Mouse (Mus musculus) intestine, postnatal 0 days (tissue): ENCODE data around the gene Tent5b. TPM values are rescaled to one million over a fixed set of nuclear protein-coding genes. Genes with fewer than 3 reads are reported as not detected.
"Not testable (repeated sequence)": the region's sequence is repeated elsewhere in the genome, so short reads cannot be mapped to it uniquely, and the experiment has no call there.

Source experiments
- ATAC-seq: fragments of 200-750 bp; cut with Nextera tagmentation; 2 replicates; pipeline ENCODE4 v1.8.0; 2017; ENCODE audit warnings: mild to moderate bottlenecking, moderate TSS enrichment, moderate library complexity
- H3K27ac ChIP-seq: fragments of 300-500 bp; sonication (generic); 2 replicates; pipeline ENCODE4 v1.5.1; 2014; ENCODE audit warnings: mild to moderate bottlenecking, low read depth, low read length, moderate library complexity
- H3K27me3 ChIP-seq: fragments of 300-500 bp; sonication (generic); replicated peaks from 2 replicates; pipeline ENCODE4 v1.6.1; 2014; ENCODE audit warnings: low read length, mixed read lengths; ENCODE audit not compliant: control insufficient read depth, insufficient read depth
- H3K36me3 ChIP-seq: fragments of 300-500 bp; sonication (generic); 2 replicates; pipeline ENCODE4 v1.6.1; 2014; ENCODE audit warnings: mild to moderate bottlenecking, moderate library complexity; ENCODE audit not compliant: control insufficient read depth, insufficient read depth
- H3K4me1 ChIP-seq: fragments of 300-500 bp; sonication (generic); replicated peaks from 2 replicates; pipeline ENCODE4 v1.6.1; 2014; ENCODE audit warnings: antibody characterized with exemption, low read length, mixed read lengths; ENCODE audit not compliant: control insufficient read depth, insufficient read depth
- H3K4me2 ChIP-seq: fragments of 300-500 bp; sonication (generic); replicated peaks from 2 replicates; pipeline ENCODE4 v1.6.1; 2014; ENCODE audit warnings: low read depth, mild to moderate bottlenecking, moderate library complexity
- H3K4me3 ChIP-seq: fragments of 300-500 bp; sonication (generic); 2 replicates; pipeline ENCODE4 v1.5.1; 2014; ENCODE audit warnings: low read depth, low read length
- H3K9ac ChIP-seq: fragments of 300-500 bp; sonication (generic); 2 replicates; pipeline ENCODE4 v1.6.1; 2014; ENCODE audit warnings: mild to moderate bottlenecking, low read depth, low read length
- H3K9me3 ChIP-seq: fragments of 300-500 bp; sonication (generic); 2 replicates; pipeline ENCODE4 v1.6.1; 2016; ENCODE audit warnings: mixed run types; ENCODE audit not compliant: control insufficient read depth
- CTCF ChIP-seq: sonication (generic); IDR thresholded peaks from 2 replicates; pipeline ENCODE4 v1.5.1; 2016; ENCODE audit warnings: low read depth, mild to moderate bottlenecking, control low read depth, antibody characterized with exemption, moderate library complexity
- WGBS: fragments of 180-500 bp; shearing (Covaris S2); extraction: QIAGEN DNeasy Blood & Tissue Kit; methylation state at CpG from one replicate; pipeline ENCODE4 v1.1.7; 2014; 5-methylcytosine and 5-hydroxymethylcytosine counted together
- polyA plus RNA-seq: library from polyadenylated mRNA; unstranded; fragments of >200 nt; fragmentation: Nextera tagmentation; extraction: Ambion mirVana; gene quantifications from 2 replicates; pipeline ENCODE4 v1.2.1, GENCODE M21; 2015

Tent5b gene
- polyA plus RNA-seq, 1 experiment from 2014 or later = 1.8 TPM

- no peaks in the 10 kb centered on the region for H3K36me3 ChIP-seq
- H3K4me1 ChIP-seq = no peaks in the 10 kb centered on the region
- no peak overlapping the region for H3K4me2 ChIP-seq
- no peaks in the 10 kb centered on the region for H3K9me3 ChIP-seq
- TF ChIP-seq CTCF = no peak
- 73% methylated on average over 5 of the region's 5 CpGs for WGBS
- no peak overlapping the region for H3K4me3 ChIP-seq
- no peak overlapping the region for H3K9ac ChIP-seq
- H3K27me3 ChIP-seq = no peaks in the 10 kb centered on the region
- ATAC-seq = no peak
- H3K27ac ChIP-seq = no peak overlapping the region
Observed at GRCm38 (mm10) chr4:133511050-133511449, 31.1 kb downstream of the Tent5b start.

- peak; percentile 64 for ATAC-seq
- not testable (repeated sequence) for H3K36me3 ChIP-seq, H3K4me3 ChIP-seq, H3K4me2 ChIP-seq, H3K4me1 ChIP-seq, H3K9me3 ChIP-seq, H3K9ac ChIP-seq, H3K27me3 ChIP-seq
- H3K27ac ChIP-seq = peak overlapping the region; percentile 37; the same call in 1 of the 2 replicates
- 38% methylated on average over 4 of the region's 5 CpGs for WGBS
Observed at GRCm38 (mm10) chr4:133512511-133512910, 32.6 kb downstream of the Tent5b start.

GRCm38 (mm10) chr4:133512972-133513371 is 33.0 kb downstream of the Tent5b start:
- H3K27ac ChIP-seq = peak overlapping the region; percentile 37; the same call in 1 of the 2 replicates
- H3K4me3 ChIP-seq = no peak overlapping the region
- TF ChIP-seq CTCF = peak; percentile 95
- 7% methylated on average over 8 of the region's 8 CpGs for WGBS
- no peak overlapping the region for H3K4me2 ChIP-seq
- H3K9ac ChIP-seq = no peak overlapping the region
- no peaks in the 10 kb centered on the region for H3K27me3 ChIP-seq
- H3K36me3 ChIP-seq = no peaks in the 10 kb centered on the region
- no peaks in the 10 kb centered on the region for H3K9me3 ChIP-seq
- no peaks in the 10 kb centered on the region for H3K4me1 ChIP-seq
- ATAC-seq = peak; percentile 82

GRCm38 (mm10) chr4:133518601-133519368 is 38.9 kb downstream of the Tent5b start, which contains the start of gene Kdf1:
TSS of gene Kdf1 (plus strand) at chr4:133518963.
- no peak for TF ChIP-seq CTCF
- H3K27ac ChIP-seq = peak within 1 kb of the TSS; percentile 91
- H3K4me3 ChIP-seq = peak within 1 kb of the TSS; percentile 53
- peaks cover 5% of the 10 kb centered on the region; the same call in 1 of the 2 replicates for H3K27me3 ChIP-seq
- peak within 1 kb of the TSS; percentile 72 for H3K9ac ChIP-seq
- ATAC-seq = peak; percentile 97
- H3K4me2 ChIP-seq = peak within 1 kb of the TSS; percentile 66
- 2% methylated on average over 57 of the region's 69 CpGs for WGBS
- no peaks in the 10 kb centered on the region for H3K9me3 ChIP-seq
- H3K36me3 ChIP-seq = no peaks in the 10 kb centered on the region
- no peaks in the 10 kb centered on the region for H3K4me1 ChIP-seq

GRCm38 (mm10) chr4:133519369-133519665 is 39.4 kb downstream of the Tent5b start:
- peaks cover 5% of the 10 kb centered on the region; the same call in 1 of the 2 replicates for H3K27me3 ChIP-seq
- no peaks in the 10 kb centered on the region for H3K36me3 ChIP-seq
- 4% methylated on average over 21 of the region's 25 CpGs for WGBS
- peak overlapping the region; percentile 72 for H3K9ac ChIP-seq
- no peaks in the 10 kb centered on the region for H3K9me3 ChIP-seq
- H3K4me2 ChIP-seq = peak overlapping the region; percentile 66
- H3K4me1 ChIP-seq = no peaks in the 10 kb centered on the region
- TF ChIP-seq CTCF = no peak
- no peak for ATAC-seq
- H3K27ac ChIP-seq = peak overlapping the region; percentile 91
- peak overlapping the region; percentile 53 for H3K4me3 ChIP-seq

- H3K9ac ChIP-seq = no peak overlapping the region
- 51% methylated on average over 2 of the region's 2 CpGs for whole genome bisulfite sequencing
- H3K4me2 ChIP-seq = no peak overlapping the region
- H3K4me3 ChIP-seq = no peak overlapping the region
- H3K9me3 ChIP-seq = no peaks in the 10 kb centered on the region
- H3K4me1 ChIP-seq = no peaks in the 10 kb centered on the region
- no peak overlapping the region for H3K27ac ChIP-seq
- no peak for TF ChIP-seq CTCF
- ATAC-seq = no peak
- no peaks in the 10 kb centered on the region for H3K36me3 ChIP-seq
- H3K27me3 ChIP-seq = peaks cover 5% of the 10 kb centered on the region; the same call in 1 of the 2 replicates
Observed at GRCm38 (mm10) chr4:133521502-133521901, 41.6 kb downstream of the Tent5b start.
